Mouse (Mus musculus) left cerebral cortex, adult 8-10 months (tissue): ENCODE measurements around the gene Ugt1a1. TPM values are rescaled to one million over a fixed set of nuclear protein-coding genes. Genes with fewer than 3 reads are reported as not detected.

Experiments
- DNase-seq, 2 experiments: peaks; one replicate each; pipeline ENCODE4 v3.0.0; 2022; ENCODE audit warnings: low spot score in 2 of 2
- total RNA-seq, 4 experiments: library from RNA; stranded (reverse); gene quantifications; 2 replicates each; pipeline ENCODE4 v1.2.4; 2022

The Ugt1a1 gene
- total RNA-seq, 4 experiments from 2014 or later, result 0.26 TPM; not detected in 3

DNA sequence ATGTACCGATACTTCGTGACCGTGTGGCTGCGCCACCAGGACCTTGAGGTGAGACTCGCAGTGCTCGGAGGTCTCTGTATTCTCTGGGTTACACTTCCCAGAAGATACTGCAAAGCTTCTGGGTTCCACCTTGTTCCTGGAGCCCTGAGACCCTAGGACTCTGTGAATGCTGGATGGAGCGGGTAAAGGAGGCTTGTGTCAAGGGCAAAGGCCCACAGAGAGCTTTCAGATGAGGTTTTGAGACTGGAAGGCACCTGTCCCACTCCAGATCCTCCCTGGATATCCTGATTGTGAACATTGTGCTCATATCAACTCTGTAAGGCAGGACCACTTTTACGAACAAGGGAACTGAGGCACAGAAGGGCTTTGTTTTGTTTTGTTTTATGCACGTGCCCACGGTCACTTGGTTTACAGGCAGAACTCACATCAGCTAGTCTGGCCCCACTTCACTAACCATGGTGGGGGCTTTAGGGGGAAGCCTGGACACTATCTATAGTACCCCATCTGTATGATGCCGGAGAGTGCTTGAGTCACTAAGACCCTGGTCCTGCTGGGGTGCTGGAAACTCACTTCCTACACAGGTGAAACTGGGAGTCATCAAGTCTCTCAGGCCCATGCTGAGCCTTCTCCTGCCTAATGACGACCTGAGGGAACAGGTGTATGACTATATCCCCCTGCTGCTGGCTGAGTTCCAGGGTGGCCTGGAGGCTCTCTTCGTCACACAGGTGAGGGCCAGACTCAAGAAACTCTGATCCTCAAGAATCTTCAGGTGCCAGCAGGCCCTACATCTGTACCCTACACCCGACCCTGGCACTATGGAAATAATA lies 21.9 kb downstream of the Ugt1a1 start:
- no peak for DNase-seq

DNA sequence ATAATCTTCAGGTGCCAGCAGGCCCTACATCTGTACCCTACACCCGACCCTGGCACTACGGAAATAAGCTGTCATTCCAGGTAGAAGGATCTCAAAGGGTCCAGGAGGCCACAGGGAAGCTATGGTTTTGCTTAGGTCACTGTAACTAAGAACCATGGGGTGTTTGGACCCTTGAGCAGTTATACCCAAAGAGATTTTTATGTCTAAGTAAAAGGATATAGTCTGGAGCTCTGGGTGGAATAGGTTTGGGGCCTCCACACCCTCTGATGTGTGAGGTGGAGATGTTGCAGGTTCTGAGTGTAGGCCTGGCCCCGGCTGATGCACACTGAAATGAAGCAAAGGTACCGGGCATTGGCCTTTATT lies 22.5 kb downstream of the Ugt1a1 start:
- DNase-seq, result no peak

DNA sequence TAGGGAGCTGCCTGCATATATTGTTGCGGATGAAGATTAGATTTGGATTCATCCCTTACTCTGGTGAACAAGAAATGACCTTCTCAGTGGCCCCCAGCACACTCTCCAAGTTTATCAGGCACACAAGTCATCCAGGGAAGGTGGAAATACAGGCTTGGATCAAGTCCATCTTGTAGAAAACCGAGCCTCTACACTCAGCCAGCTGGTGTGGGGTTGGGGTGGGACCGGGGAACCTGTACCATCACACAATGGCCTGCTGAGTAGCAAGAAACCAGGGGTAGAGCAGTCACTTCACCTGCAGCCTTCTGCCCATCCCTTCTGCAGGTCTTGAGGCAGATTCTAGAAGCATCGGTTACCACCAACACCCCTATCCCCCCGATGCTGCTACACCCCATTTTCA lies 22.9 kb downstream of the Ugt1a1 start:
- DNase-seq, result no peak

DNA sequence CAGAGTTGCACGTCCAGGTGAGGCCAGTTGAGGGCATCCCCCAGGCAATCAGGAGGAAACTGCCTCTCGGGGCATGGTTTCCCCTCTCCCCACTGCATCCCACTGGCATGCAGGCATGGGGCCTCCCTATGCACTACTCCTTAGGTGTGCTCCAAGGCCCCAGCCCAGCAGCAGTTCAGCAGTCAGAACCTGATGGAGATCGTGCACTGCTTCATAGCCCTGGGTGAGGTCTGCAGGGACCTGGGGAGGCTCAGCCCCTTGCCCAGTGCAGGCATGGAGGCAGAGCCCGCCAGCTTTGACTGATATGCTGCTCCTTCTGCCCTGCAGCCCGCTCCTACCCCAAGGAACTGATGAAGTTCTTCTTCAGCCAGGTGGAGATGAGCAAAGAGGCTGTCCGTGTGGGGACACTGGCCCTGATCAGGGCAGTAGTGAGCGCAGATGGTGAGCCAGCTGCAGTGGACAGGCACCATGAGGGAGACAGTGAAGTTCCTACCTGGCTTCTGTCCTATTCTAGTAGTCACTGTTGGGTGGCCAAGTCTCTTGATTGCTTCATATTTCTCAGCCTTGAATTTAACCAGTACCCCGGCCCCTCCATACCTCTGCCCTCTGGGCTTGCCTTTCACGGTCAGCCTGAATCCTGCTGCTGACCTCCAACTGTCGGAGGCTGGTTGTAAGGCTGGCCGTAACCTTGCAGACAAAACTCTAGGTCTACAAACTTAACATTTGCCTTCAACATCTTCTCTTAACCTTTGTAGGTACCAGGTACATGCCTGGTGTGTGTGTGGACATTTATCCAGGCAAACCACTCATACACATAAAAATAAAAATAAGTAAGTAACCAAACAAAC lies 23.5 kb downstream of the Ugt1a1 start:
- no peak for DNase-seq

DNA sequence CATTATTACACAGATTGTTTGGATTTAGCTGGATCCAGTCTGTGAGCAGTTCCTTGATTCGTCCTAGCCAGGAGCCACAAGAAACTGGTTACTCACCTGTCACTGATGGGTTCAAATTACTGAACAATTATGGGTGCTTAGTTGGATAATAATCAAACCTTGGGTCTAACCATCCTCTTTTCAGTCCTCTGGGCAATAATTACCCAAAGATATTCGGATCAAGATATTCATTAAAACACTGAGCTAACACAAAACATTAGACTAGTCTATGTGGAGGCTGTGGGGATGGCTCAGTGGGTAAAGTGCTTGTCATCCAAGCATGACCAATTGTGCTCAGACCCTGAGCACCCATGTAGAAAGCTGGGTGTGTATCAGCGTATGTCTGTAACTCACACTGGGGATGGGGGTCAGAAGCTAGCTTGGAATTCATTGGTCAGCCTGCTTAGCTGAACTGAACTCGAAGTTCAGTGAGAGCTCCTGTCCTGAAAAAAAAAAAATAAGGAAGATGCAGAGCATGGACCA lies 24.2 kb downstream of the Ugt1a1 start:
- DNase-seq, result no peak

DNA sequence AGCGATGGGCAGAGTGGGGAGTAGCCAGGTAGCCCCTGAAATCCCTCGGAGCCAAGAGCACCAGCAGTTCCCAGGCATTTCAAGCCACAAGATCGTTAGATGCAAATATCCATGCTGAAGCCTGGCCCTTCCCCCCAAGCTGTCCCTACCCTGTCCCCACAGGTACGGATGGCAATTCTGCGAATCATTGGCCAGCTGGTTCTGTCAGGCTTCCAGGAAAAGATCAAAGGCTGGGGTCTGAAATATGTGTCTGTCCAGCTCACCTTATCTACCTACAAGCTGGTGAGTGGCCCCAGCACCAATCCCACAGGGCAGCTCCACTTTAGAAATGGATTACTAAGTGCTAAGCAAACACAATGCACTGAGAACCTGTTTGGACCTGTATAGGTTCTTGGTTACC lies 25.6 kb downstream of the Ugt1a1 start:
- no peak for DNase-seq

DNA sequence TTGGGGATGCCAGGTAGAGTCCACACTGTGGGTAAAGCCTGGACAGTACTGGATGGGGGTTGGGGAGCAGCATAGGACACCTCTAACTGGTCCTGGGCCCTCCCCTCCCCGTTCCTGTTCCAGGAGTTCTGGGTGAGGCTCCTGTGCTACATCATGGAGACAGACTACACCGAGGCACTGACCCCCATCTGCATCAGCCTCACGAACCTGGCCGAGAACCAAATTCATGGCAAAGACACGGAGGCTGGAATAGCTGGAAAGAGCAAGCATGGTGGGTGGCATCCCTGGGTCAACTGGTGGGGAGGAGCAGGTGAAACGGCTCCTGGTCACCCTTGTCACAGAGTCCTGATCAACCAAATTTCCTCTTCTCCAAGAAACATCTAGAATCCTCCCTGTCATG lies 27.0 kb downstream of the Ugt1a1 start:
- no peak for DNase-seq

DNA sequence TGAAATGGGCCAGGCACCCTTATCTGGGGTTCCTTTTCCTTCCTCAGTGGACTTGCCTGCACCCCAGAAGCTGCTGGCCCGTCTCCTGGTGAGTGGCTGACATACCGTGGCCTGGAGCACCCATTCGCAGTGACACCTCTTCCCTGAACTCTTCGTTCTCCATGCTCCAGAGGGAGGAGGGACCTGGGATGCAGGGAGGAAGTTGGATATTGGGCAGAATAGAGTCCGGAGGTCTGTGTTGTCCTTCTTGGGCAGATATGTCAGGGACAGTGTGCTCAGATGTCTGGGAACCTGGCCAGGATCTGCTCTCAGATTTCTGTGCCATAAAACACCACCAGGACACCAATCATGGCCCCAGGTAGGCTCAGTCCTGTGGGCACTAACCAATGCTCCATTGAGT lies 28.3 kb downstream of the Ugt1a1 start:
- DNase-seq, result no peak

DNA sequence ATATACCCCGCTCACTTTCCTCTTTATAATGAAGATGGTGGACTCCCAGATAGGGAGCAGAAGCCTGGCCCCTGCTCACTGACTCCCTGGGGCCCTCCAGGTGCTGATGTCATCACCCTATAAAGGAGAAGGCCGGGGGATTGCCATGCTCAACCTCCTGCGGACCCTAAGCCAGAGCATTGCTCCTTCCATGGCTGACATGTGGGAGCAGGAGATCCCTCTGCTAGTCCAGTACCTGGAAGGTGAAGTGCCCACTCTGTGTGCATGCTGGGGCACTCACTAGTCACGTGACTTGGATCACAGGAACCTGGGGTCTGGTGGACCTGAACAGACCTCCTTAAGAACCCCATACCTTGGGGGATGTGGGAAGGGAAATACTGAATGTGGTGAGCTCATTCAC lies 28.8 kb downstream of the Ugt1a1 start:
- DNase-seq, result no peak

DNA sequence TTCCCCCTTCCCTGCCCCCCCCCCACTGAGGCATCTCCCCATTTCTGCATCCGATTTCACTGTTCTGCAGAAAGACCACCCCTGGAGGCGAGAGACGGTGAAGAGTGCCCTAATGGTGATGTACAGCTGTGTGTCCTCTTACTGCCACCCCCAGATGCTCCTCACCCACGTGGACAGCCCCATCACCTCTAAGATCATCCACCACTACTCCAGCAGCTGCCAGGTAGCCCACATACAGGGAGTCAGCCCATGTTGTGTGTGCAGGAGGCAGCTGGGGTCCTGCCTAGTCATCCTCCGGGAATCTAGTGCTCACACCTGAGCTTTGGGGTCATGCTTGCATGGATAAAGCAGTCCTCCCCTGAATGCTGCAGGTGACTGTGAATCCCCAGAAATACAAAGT lies 32.1 kb downstream of the Ugt1a1 start:
- DNase-seq, result no peak

DNA sequence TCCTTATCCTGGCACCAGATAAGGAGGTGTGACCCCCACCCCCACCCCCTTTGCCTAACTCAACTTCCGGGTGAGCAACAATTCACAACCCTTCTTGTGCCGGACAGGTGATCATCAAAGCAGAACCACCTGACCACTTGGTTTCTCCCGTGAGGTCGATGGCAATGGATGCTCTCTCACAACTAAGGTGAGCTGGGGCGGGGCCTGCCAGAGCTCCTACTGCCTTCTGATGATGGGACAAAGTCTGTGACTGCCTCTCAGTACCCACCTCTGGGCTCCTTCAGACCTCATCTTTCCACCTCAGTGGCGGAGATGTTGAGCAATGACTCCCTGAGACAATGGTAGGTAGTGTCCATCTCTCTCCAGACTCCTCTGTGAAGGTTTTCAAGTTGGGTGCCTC lies 34.1 kb downstream of the Ugt1a1 start:
- no peak for DNase-seq

DNA sequence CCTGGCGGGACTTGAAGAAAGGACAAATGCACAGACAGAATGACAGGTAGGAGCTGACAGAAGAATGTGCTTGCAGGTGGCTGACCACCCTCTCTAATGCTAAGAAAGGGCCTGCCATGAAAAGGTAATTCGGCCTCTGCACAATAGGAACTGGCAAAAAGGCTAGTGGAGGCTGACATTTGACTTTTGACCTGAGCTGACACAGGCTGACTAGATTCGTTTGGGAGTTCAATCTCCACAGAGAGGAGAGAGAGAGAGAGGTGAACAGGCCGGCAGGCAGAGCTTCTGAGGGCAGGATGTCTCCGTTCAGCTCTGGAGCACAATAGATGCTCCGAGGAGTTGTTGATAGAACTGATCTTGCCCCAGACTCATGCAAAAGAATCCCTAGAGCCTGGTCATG lies 34.6 kb downstream of the Ugt1a1 start:
- DNase-seq, result no peak

DNA sequence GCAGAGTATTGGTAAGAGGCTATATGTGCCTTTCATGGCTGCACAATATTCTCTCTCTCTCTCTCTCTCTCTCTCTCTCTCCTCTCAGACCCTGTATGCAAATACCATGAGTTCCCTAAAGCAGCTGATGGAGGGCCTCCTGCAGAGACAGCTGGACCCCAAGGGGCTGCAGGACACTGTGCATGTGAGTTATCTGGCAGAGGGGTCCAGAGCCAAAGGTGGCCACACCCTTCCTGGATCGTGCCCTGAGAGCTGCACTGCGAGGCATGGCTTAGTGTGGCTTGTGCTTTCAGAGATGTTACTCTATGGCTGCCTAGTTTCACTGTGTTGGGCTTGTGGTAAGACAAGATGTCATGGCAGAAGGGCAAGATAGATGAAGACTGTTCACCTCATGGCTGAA lies 35.9 kb downstream of the Ugt1a1 start:
- no peak for DNase-seq

DNA sequence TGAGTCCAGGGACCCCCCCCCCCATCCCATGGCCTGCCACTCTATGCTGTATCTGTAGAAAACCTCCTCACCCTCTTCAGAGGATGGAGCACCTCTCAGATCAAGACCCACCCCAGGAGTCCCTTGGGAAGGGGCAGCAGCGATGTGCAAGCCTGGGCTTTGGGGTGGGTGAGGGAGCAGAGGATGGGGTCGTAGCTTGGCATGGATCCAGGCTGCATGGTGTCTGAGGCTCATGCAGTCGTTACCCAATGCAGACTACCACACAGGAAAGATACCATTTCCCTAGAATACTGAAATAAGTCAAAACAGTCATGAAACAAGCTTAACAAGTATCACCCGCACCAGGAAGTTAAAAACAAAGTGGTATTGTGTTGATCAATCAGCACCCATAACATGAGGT lies 36.9 kb downstream of the Ugt1a1 start:
- DNase-seq, result no peak

DNA sequence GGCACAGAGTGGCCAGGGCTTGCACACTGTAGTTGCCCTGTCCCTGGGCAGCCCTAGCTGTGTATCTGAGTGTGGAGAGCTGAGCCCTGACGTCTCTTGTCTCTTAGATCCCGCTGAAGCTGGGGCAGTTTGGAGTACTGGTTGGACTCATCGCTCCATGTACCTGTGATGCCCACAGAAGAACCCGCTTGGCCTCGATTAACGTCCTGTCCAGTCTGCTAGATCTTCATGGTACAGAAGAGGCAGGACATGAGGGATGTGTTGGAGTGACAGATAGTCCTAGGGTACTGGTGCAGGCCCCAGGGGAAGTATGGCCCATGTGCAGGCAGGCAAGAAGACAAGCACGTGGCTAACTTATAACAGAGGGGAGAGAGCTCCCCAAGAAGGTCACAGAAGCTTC lies 37.8 kb downstream of the Ugt1a1 start:
- DNase-seq, result no peak

DNA sequence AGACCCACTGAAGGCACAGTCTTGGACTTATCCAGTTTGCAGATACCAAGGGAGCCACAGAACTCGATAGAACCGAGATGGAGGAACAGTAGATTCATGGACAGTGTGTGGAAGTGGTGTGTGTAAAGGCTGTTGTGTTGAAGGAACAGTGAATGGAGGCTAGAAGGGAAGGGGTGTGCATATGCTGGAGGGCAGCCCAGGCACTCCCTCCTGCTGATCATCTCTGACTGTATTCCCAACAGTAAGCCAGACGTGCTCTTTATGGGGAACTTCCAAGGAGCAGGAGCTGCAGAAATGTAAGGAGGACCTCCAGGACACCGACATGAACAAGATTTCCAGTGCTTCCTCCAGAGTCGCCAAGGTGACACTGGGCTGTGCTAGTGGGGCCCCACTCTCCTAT lies 38.3 kb downstream of the Ugt1a1 start:
- DNase-seq, result no peak

DNA sequence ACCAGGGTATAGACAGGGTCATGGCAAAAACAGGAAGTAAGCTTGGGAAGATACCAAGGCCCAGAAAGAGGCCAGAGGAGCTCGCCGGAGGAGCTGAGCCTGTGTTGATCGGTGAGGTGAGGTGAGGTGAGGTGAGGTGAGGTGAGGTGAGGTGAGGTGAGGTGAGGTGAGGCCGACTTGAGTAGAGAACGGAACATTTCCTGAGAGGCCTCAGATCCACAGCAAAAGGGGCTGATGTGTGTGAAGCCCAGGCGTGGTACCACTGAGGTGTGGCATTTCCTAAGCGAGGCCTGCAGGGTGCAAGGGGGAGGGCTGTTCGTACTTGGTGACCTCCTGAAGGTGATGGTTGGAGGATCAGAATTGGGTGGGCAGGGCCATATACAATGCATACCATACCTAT lies 41.3 kb downstream of the Ugt1a1 start:
- DNase-seq, result no peak

DNA sequence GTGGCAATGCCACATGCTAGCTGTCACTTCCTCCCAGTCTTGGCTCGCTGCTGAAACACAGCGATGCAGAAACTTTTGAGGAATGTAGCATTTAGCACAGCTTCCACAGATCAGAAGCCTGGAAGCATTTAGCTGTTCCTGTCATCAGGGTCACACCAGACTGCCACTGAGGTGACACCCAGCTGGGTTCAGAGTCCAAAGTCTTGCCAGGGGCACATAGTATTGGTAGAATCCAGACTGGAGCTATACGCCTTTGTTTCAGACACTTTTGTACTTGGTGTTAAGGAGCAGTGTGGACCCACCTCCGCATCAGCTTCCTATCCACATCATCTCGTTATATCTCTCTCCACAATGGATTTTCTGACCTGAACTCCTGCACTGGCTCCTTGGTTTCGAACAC lies 41.8 kb downstream of the Ugt1a1 start:
- DNase-seq, result no peak

DNA sequence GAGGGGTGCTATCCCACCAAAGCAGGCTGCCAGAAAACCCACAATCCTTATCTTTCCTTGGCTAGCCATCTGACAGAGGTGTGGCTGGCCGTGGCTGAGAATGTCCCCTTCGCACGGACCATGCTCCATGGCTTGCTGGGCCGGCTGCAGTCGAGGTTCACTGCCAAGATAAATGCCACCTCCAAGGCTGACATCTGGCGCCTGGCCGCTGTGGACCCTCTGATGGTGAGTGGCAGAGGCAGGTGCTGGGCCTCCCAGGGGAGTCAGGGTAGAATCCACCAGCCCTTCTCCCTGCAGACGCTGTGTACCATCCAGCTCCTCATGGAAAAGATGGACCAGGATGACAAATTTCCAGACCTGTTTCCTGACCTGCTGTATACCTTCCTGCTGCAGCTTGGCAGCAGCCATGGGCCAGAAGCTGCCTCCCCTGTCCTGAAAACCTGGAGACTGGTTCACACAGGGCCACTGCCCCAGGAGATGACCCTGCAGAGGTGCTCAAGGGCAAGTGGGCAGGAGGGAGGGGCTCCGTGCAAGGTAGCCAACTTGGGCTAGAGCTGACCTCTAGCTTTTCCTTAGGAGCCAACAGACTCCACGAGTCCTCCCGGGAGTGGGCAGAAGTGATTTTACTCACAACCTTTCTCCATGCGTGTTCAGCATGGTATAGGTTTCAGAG lies 43.2 kb downstream of the Ugt1a1 start:
- no peak for DNase-seq

DNA sequence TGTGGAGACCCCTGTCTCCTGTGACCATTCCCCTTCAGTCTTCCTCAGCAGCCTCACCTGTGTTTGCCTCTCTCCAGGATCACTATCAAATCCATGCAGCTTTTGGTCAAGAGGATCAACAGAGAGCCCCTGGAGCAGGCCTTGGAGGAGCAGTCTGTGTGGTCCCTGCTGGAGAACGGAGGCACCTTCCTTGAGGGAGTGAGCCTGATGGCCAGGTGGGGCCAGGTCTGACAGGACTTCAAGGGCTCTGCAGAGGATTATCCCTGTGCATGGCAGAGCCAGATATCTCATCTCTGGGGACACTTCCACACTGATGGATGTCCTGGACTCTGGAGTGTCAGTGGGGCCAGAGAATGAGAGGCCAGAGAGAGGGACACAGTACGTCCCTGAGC lies 43.7 kb downstream of the Ugt1a1 start:
- DNase-seq, result no peak

DNA sequence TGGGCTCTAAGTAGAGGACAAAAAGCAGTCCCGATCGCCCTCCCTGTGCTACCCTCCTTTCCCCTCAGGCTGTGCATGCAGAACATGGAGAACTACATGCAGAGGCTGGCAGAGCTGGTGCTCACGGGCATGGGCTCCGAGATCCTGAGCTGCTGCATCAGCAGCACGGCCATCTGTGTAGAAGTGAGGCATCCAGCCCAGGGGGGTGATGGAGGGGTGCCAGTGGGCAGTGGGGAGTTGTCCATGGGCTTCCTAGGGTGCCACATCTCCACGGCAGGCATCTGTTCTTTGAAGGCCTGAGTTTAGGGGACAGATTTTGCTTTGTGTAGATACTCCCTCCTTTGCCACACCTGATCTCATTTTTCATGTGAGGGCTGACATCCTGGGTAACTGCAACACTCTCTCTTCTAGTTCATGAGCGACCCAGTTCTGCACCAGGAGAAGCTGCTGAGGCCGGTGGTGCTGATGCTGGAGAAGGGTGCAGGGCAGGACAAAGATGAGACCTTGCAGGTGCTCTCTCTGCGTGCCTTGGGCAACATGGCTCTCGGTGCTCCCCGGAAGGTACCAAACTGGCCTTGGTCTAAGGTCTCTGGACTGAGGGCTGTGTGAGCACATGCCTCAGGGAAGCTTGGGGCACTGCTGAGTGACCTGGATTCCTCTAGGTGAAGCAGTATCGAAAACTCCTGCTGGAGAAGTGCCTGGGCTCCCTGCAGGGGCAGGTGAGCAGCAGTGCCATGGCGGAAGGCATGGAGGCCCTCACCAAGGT lies 44.4 kb downstream of the Ugt1a1 start:
- DNase-seq, result no peak
